Mouse (Mus musculus): ENCODE data around the gene Cpm.

DNA sequence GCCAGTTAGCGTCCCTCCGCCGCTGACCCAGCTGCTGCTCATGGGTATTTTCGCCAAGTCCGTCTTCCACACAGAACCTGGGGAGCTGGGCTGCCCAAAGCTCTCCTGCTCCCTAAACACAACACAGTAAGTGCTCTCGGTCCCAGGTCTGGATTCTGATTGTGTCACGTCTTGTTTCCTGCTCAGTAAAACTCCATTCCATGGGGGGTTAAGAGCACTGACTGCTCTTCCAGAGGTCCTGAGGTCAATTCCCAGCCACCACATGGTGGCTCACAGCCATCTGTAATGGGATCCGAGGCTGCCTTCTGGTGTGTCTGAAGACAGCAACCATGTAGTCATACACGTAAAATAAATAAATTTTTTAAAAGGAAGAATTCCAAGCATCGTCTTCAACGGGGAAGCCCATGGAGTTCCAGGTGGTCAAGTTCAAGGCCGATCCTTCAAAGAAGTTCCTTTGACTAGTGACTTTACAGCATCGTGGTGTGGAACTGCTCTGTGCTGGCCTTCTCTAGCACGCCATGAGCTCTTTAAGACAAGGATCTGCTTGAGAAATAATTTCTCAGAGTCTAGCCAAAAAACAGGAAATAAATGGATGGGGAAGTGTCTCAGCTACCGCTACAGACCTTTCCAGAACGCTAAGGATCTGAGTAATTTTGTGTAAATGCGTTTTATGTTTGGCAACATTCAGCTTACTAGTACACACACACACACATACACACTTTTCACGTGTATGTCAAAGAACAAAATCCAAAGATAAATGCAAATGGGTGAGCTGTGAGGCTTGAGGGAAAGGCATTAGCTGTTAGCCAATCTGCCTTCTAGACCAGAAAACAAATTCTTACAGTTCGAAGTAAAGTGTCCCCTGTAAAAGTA lies 55.2 kb downstream of the Cpm start:
- TF ChIP-seq MAFK (IDR thresholded peaks at IDR 0.05; ENCODE audit: insufficient read depth, low read depth, low read length) (no peak), ZNF384 (IDR thresholded peaks at IDR 0.05; ENCODE audit: low read depth, low read length) (no peak)
